Mouse (Mus musculus) forebrain, embryonic 16.5 days (tissue): ENCODE results near the gene Actrt3. TPM values are rescaled to one million over a fixed set of nuclear protein-coding genes. Genes with fewer than 3 reads are reported as not detected.

Experiments
- ATAC-seq: fragments of 200-750 bp; cut with Nextera tagmentation; 2 replicates; pipeline ENCODE4 v1.8.0; 2017; ENCODE audit warnings: mild to moderate bottlenecking, moderate library complexity
- H3K27ac ChIP-seq: fragments of 300-500 bp; sonication (generic); 2 replicates; pipeline ENCODE4 v1.5.1; 2014; ENCODE audit warnings: low read length, control low read depth
- H3K27me3 ChIP-seq: fragments of 300-500 bp; sonication (generic); replicated peaks from 2 replicates; pipeline ENCODE4 v1.6.1; 2014; ENCODE audit warnings: low read length; ENCODE audit not compliant: control insufficient read depth, insufficient read depth
- H3K36me3 ChIP-seq: fragments of 300-500 bp; sonication (generic); 2 replicates; pipeline ENCODE4 v1.6.1; 2014; ENCODE audit not compliant: control insufficient read depth, insufficient read depth
- H3K4me1 ChIP-seq: fragments of 300-500 bp; sonication (generic); replicated peaks from 2 replicates; pipeline ENCODE4 v1.6.1; 2014; ENCODE audit warnings: low read length; ENCODE audit not compliant: control insufficient read depth, insufficient read depth
- H3K4me2 ChIP-seq: fragments of 300-500 bp; sonication (generic); 2 replicates; pipeline ENCODE4 v1.6.1; 2014; ENCODE audit warnings: mild to moderate bottlenecking, low read length, control low read depth
- H3K4me3 ChIP-seq: fragments of 300-500 bp; sonication (generic); replicated peaks from 2 replicates; pipeline ENCODE4 v1.5.1; 2014; ENCODE audit warnings: mild to moderate bottlenecking, low read length, control low read depth
- H3K9ac ChIP-seq: fragments of 300-500 bp; sonication (generic); replicated peaks from 2 replicates; pipeline ENCODE4 v1.6.1; 2014; ENCODE audit warnings: low read depth, low read length, control low read depth
- H3K9me3 ChIP-seq: fragments of 300-500 bp; sonication (generic); 2 replicates; pipeline ENCODE4 v1.6.1; 2016; ENCODE audit warnings: low read length; ENCODE audit not compliant: control insufficient read depth
- WGBS: fragments of 180-500 bp; shearing (Covaris S2); extraction: QIAGEN DNeasy Blood & Tissue Kit; methylation state at CpG from one replicate; pipeline ENCODE4 v1.1.7; 2014; 5-methylcytosine and 5-hydroxymethylcytosine counted together
- polyA plus RNA-seq: library from polyadenylated mRNA; unstranded; fragments of >200 nt; fragmentation: Nextera tagmentation; extraction: Ambion mirVana; gene quantifications from 2 replicates; pipeline ENCODE4 v1.2.1, GENCODE M21; 2015

Actrt3 gene
- 0.20 and 0.38 TPM in 2 replicates for polyA plus RNA-seq

DNA sequence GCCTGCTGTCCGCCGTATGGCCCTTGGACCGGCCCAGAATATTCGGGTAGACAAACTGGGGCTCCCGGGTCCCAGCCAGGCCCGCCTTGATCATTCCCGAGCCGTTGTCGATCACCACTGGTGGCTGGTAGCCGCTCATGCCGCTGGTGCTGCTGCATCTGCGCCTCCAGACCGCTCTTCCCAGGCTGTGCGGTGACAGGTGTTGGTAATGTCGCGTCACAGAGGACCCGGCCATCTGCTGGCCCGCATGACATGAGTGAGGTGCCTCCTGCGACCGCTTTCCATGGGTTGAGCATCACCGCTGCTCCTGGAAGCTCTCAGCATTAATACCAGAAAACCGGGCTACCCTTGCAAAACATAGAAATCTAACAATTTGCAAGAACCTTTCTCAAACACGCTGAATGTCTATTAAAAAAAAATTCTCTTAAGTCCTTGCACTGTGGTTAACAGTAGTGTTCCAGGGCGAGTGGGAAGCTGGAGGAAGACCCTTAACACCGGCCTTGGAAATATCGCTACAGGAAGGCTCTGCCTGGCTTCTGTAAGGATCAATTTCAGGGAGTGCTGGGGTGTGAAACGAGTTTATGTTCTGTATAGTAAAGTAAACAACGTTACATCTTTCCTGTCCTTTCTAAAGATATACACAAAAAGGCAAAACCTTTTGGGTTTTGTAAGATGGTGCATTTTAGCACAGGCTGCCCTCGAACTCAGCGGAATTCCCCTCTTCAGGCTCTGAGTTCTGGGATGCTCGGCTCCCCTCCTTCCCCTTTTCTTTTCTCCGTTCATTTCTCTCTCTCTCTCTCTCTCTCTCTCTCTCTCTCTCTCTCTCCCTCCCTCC is at the start of gene Actrt3:
Actrt3 (minus strand) TSS at position 229 of the 835 bp plus-strand sequence.
- 1% methylated on average over 32 of the region's 32 CpGs for WGBS
- H3K4me1 ChIP-seq = peaks cover 23% of the 10 kb centered on the region
- H3K4me3 ChIP-seq = peak within 1 kb of the TSS; percentile 54
- H3K4me2 ChIP-seq = peak within 1 kb of the TSS; percentile 77
- H3K27me3 ChIP-seq = no peaks in the 10 kb centered on the region
- H3K27ac ChIP-seq = peak within 1 kb of the TSS; percentile 72
- peak within 1 kb of the TSS; percentile 64 for H3K9ac ChIP-seq
- H3K9me3 ChIP-seq = no peaks in the 10 kb centered on the region
- no peak for ATAC-seq
- no peaks in the 10 kb centered on the region for H3K36me3 ChIP-seq

DNA sequence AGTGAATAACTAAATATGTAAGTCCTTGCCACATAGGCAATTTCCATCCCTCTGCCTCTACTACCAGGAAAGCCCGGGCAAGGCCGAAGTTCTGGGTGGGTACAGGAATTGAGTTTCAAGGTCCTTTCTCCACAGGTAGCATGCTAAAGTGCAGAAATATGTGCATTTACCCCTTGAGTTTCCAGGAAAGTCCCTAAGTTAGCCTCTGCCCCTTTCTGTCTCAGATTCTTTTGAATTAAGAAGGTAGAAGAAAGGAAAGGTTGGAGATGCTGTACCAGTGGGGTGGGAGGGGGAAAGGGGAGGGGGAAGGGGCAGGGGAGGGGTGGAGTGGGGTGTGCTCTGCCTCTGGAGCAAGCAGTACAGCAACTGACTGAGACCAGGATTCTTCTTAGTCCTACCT is 48.7 kb upstream of the Actrt3 start:
- H3K27ac ChIP-seq = no peak overlapping the region
- H3K36me3 ChIP-seq = no peaks in the 10 kb centered on the region
- no peak for ATAC-seq
- no peak overlapping the region for H3K4me3 ChIP-seq
- no peak overlapping the region for H3K4me2 ChIP-seq
- H3K27me3 ChIP-seq = peaks cover 9% of the 10 kb centered on the region
- H3K9me3 ChIP-seq = no peaks in the 10 kb centered on the region
- no peak overlapping the region for H3K9ac ChIP-seq
- peaks cover 12% of the 10 kb centered on the region for H3K4me1 ChIP-seq
- WGBS = 90% methylated on average over 2 of the region's 2 CpGs

DNA sequence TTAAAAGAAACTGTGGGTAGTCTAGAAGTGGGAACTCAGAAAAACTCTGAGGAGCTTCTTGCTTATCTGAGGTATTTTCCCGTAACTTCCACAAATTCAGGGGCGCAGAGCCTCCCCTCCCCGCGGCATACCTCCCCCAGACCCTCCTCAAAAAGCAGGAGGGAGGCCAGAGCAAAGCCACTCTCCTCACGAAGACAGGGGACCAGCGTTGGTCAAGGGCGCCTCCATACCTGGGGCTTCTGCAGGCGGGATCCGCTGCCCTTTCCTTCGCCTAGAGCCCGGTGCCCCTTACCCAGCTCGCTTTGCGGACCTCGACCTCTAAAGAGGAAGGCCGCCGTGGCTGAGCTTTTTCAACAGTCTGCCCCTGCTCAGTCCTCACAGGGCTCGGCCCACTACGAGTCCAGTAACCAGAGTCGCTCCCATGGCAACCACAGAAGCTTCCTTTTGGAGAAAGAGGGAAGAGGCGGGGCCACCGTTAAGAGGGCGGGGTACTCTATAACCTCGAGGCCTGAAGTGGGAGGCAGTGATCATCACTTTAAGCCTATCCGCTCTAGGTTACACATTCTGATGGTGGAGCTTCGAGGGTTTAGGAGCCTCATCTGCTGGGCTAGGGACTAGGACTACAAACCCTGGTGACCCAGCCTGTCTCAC is 47.8 kb upstream of the Actrt3 start, which contains the start of gene Lrrc34:
Lrrc34 (minus strand) TSS at position 430 of the 651 bp plus-strand sequence.
- H3K4me3 ChIP-seq = peak within 1 kb of the TSS; percentile 28
- no peaks in the 10 kb centered on the region for H3K9me3 ChIP-seq
- H3K27me3 ChIP-seq = peaks cover 9% of the 10 kb centered on the region
- peak within 1 kb of the TSS; percentile 24; the same call in 1 of the 2 replicates for H3K9ac ChIP-seq
- H3K4me1 ChIP-seq = peaks cover 12% of the 10 kb centered on the region
- no peak within 1 kb of the TSS for H3K27ac ChIP-seq
- H3K4me2 ChIP-seq = peak within 1 kb of the TSS; percentile 52
- peak; percentile 89 for ATAC-seq
- WGBS = 3% methylated on average over 25 of the region's 25 CpGs
- no peaks in the 10 kb centered on the region for H3K36me3 ChIP-seq

DNA sequence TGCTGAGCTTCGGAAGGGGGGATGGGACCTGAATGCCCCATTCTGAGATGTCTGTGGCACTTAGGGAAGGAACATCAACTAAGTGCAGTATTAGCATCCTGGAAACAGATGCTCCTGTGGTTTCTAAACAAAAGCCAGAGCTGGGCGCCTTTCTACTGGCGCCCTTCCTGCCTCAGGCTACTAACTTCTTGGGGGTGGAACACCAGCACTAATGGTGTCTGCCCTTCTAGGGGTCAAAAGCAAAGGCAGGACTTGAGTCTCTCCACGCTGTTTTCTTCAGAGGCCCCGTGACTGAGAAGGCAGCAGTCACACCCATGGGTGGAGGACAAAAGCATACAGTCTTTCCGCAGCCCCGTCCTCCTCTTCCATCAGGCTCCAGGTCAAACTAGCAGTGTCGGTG is 47.0 kb upstream of the Actrt3 start:
- H3K4me3 ChIP-seq = no peak overlapping the region
- 53% methylated on average over 8 of the region's 8 CpGs for WGBS

DNA sequence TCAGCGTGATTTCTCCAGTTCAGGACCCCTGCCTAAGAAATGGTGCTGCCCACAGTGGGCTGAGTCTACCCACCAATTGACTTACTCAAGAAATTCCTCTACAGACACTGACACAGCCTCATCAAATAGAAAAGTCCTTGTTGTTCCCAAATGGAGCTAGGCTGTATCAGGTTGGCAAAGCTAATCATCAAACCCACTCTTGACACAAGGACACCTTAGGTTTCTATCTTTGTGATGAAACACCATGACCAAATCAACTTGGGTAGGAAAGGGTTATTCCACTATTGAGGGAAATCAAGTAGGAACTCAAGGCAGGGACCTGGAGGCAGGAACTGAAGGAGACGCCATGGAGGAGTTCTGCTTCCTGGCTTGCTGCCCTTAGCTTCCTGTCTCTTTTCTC is 44.5 kb upstream of the Actrt3 start, which contains the start of gene Lrriq4:
Lrriq4 (plus strand) TSS at position 301 of the 400 bp plus-strand sequence.
- no peak for ATAC-seq
- Histone ChIP-seq H3K9me3 (no peaks in the 10 kb centered on the region), H3K27me3 (peaks cover 3% of the 10 kb centered on the region), H3K27ac (no peak within 1 kb of the TSS), H3K4me1 (peaks cover 4% of the 10 kb centered on the region), H3K36me3 (no peaks in the 10 kb centered on the region), H3K9ac (no peak within 1 kb of the TSS), H3K4me3 (no peak within 1 kb of the TSS), H3K4me2 (no peak within 1 kb of the TSS)
- WGBS = 68% methylated on average over 2 of the region's 2 CpGs

More for the DNA sequence above, 47.0 kb upstream of the Actrt3 start:
- Histone ChIP-seq H3K27ac (no peak overlapping the region), H3K27me3 (peaks cover 9% of the 10 kb centered on the region), H3K4me1 (peaks cover 12% of the 10 kb centered on the region), H3K9ac (no peak overlapping the region), H3K36me3 (no peaks in the 10 kb centered on the region), H3K9me3 (no peaks in the 10 kb centered on the region), H3K4me2 (no peak overlapping the region)
- no peak for ATAC-seq

DNA sequence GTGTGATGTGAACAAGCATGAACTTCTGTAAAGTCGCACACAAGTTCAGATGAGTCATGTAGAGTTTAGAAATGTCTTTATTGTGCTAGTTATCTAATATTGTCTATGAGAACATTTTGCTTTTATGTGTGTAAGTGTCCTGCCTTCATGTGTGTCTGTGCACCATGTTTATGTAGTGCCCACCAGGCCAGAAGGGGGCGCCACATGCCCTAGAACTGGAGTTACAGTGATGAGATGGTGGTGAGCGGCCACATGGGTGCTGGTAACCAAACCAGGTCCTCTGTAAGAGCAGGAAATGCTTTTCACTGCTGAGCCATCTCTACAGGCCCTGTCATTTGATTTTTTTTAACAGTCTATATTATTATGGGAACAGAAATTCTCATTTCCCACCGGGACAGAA is 35.9 kb upstream of the Actrt3 start:
- H3K4me1 ChIP-seq = no peaks in the 10 kb centered on the region
- no peak overlapping the region for H3K9ac ChIP-seq
- H3K27ac ChIP-seq = no peak overlapping the region
- no peak for ATAC-seq
- H3K27me3 ChIP-seq = no peaks in the 10 kb centered on the region
- no peak overlapping the region for H3K4me2 ChIP-seq
- H3K36me3 ChIP-seq = no peaks in the 10 kb centered on the region
- H3K9me3 ChIP-seq = no peaks in the 10 kb centered on the region
- H3K4me3 ChIP-seq = no peak overlapping the region
- 81% methylated on average over 4 of the region's 4 CpGs for WGBS

DNA sequence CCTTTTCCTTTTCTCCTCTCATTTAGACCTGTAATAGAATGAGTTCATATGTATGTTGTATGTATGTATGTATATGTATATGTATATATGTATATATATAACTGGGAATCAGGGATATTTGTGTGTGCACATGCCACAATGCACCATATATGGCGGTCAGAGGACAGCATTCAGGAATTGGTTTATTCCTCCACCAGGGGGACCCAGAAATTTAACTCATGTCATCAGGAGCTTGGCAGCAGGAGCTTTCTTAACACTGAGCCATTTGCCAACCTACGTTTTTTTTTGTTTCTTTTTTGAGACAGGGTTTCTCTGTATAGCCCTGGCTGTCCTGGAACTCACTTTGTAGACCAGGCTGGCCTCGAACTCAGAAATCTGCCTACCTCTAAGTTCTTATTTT is 33.9 kb upstream of the Actrt3 start:
- Histone ChIP-seq H3K9me3 (no peaks in the 10 kb centered on the region), H3K36me3 (no peaks in the 10 kb centered on the region), H3K27ac (no peak overlapping the region), H3K9ac (no peak overlapping the region), H3K4me1 (no peaks in the 10 kb centered on the region), H3K4me2 (no peak overlapping the region), H3K4me3 (no peak overlapping the region), H3K27me3 (no peaks in the 10 kb centered on the region)
- ATAC-seq = no peak
- 54% methylated on average over 3 of the region's 3 CpGs for WGBS

DNA sequence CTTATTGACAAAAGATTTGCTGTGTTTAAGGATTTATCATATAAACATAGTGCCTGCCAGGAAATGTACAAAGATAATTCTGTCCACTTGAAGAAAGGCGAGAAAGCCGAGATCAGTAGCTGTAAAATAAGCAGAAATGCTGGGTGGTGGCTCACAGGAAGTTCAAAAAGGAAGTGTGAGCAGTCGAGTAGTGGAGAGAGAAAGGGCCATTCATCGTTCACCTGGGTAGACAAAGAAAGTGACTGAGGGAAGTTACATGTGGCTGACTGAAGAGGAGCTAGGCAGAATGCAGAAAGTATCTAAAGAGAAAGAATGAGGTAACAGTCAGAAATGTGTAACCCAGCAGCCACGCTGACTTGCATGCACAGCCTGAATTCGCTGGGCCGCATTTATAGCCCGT is 20.4 kb upstream of the Actrt3 start:
- no peak overlapping the region for H3K4me3 ChIP-seq
- H3K27ac ChIP-seq = no peak overlapping the region
- peaks cover 16% of the 10 kb centered on the region for H3K36me3 ChIP-seq
- no peaks in the 10 kb centered on the region for H3K9me3 ChIP-seq
- H3K4me1 ChIP-seq = no peaks in the 10 kb centered on the region
- no peaks in the 10 kb centered on the region for H3K27me3 ChIP-seq
- ATAC-seq = no peak
- no peak overlapping the region for H3K4me2 ChIP-seq
- no peak overlapping the region for H3K9ac ChIP-seq
- WGBS = 87% methylated on average over 8 of the region's 8 CpGs

DNA sequence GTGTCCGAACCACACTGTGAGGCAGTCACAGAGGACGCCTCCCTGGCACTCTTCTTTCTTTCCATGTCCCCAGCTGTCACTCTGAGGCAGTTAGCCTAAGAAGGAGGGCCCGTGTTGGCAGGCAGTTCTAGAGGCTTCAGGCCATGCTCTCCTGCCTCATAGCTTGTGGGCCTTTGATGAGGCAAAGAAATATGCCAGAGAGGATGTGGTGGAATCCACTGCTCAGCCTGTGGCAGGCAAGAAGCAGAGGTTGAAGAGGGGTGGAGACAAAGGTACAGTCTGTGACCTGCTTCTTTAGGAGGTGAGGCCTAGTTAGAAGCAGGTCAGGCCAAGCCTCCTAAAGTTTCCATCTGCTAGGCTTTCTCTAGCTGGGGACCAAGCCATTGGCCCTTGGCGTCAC is 11.2 kb upstream of the Actrt3 start:
- Histone ChIP-seq H3K27ac (no peak overlapping the region), H3K4me1 (peaks cover 5% of the 10 kb centered on the region; the same call in 1 of the 2 replicates), H3K9me3 (no peaks in the 10 kb centered on the region), H3K4me3 (no peak overlapping the region), H3K36me3 (peaks cover 30% of the 10 kb centered on the region), H3K4me2 (no peak overlapping the region), H3K27me3 (no peaks in the 10 kb centered on the region), H3K9ac (no peak overlapping the region)
- ATAC-seq = no peak
- WGBS = 92% methylated on average over 4 of the region's 4 CpGs
